Mouse (Mus musculus) midbrain, embryonic 10.5 days (tissue): ENCODE results near the gene Senp7. TPM values are rescaled to one million over a fixed set of nuclear protein-coding genes. Genes with fewer than 3 reads are reported as not detected.
"Not testable (repeated sequence)": the region's sequence is repeated elsewhere in the genome, so short reads cannot be mapped to it uniquely, and the experiment has no call there.

Experiments
- DNase-seq: peaks from one replicate; pipeline ENCODE4 v3.0.0-alpha.2; 2017; ENCODE audit warnings: low spot score
- H3K27ac ChIP-seq: fragments of 300-500 bp; sonication (generic); replicated peaks from 2 replicates; pipeline ENCODE4 v1.5.1; 2016; ENCODE audit warnings: mild to moderate bottlenecking
- H3K27me3 ChIP-seq: fragments of 300-500 bp; sonication (generic); 2 replicates; pipeline ENCODE4 v1.6.1; 2016; ENCODE audit warnings: low read depth, mild to moderate bottlenecking; ENCODE audit not compliant: poor library complexity, severe bottlenecking
- H3K36me3 ChIP-seq: fragments of 300-500 bp; sonication (generic); 2 replicates; pipeline ENCODE4 v1.6.1; 2016; ENCODE audit warnings: mild to moderate bottlenecking, moderate library complexity
- H3K4me1 ChIP-seq: fragments of 300-500 bp; sonication (generic); 2 replicates; pipeline ENCODE4 v1.6.1; 2016
- H3K4me3 ChIP-seq: fragments of 300-500 bp; sonication (generic); 2 replicates; pipeline ENCODE4 v1.5.1; 2016; ENCODE audit warnings: mild to moderate bottlenecking, moderate library complexity
- H3K9me3 ChIP-seq: fragments of 300-500 bp; sonication (generic); replicated peaks from 2 replicates; pipeline ENCODE4 v1.6.1; 2016; ENCODE audit warnings: mild to moderate bottlenecking
- WGBS: fragments of 180-500 bp; shearing (Covaris S2); methylation state at CpG from one replicate; pipeline ENCODE4 v1.1.7; 2016; 5-methylcytosine and 5-hydroxymethylcytosine counted together
- polyA plus RNA-seq: library from polyadenylated mRNA; unstranded; fragments of >200 nt; fragmentation: Nextera tagmentation; extraction: Ambion mirVana; gene quantifications from 2 replicates; pipeline ENCODE4 v1.2.1, GENCODE M21; 2016

Gene Senp7
- 32.4 and 39.6 TPM in 2 replicates for polyA plus RNA-seq

DNA sequence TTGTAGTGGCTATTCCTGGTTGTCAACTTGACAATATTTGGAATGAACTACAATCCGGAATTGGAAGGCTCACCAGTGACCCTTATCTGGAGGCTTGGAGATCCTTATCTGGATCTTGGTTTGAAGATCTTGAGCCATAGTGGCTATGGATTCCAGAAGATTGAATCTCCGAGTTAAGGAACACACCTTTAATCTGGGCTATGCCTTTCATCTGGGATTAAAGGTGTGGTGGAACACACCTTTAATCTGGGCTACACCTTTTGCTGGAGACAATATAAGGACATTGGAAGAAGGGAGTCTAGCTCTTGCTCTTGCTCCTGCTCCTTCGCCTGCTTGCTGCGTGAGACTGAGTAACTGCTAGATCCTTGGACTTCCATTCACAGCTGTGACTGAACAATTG lies at the start of gene Senp7:
Gene Senp7 (plus strand): TSS at position 301 of the 400 bp plus-strand sequence.
- H3K36me3 ChIP-seq, DNase-seq, H3K4me1 ChIP-seq, H3K27ac ChIP-seq, H3K4me3 ChIP-seq, H3K9me3 ChIP-seq, H3K27me3 ChIP-seq: not testable (repeated sequence)
- no CpG with 5 or more reads among the region's 4 CpGs for WGBS

DNA sequence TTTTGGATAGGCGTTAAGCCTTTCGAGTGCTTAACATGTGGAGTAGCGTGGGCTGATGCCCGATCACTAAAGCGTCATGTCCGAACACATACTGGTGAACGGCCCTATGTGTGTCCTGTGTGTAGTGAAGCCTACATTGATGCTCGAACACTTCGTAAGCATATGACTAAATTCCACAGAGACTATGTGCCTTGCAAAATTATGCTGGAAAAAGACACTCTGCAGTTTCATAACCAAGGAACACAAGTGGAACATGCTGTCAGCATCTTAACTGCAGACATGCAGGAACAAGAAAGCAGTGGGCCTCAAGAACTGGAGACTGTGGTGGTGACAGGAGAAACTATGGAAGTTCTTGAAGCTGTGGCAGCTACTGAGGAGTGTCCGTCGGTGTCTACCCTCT lies 41.3 kb upstream of the Senp7 start:
- peaks cover 76% of the 10 kb centered on the region for H3K36me3 ChIP-seq
- no peak overlapping the region for H3K27ac ChIP-seq
- DNase-seq = no peak

GRCm38 (mm10) chr16:56008862-56009261 lies 39.3 kb upstream of the Senp7 start:
- no peaks in the 10 kb centered on the region for H3K9me3 ChIP-seq
- no peaks in the 10 kb centered on the region for H3K27me3 ChIP-seq
- H3K4me3 ChIP-seq = no peak overlapping the region
- no peak overlapping the region for H3K27ac ChIP-seq
- no peak for DNase-seq
- H3K36me3 ChIP-seq = peaks cover 78% of the 10 kb centered on the region
- H3K4me1 ChIP-seq = no peaks in the 10 kb centered on the region
- WGBS = 96% methylated on average over 1 of the region's 1 CpGs

More for the DNA sequence above, 41.3 kb upstream of the Senp7 start:
- H3K27me3 ChIP-seq = no peaks in the 10 kb centered on the region
- no peaks in the 10 kb centered on the region for H3K4me1 ChIP-seq
- H3K9me3 ChIP-seq = no peaks in the 10 kb centered on the region
- 95% methylated on average over 11 of the region's 11 CpGs for WGBS
- H3K4me3 ChIP-seq = no peak overlapping the region

DNA sequence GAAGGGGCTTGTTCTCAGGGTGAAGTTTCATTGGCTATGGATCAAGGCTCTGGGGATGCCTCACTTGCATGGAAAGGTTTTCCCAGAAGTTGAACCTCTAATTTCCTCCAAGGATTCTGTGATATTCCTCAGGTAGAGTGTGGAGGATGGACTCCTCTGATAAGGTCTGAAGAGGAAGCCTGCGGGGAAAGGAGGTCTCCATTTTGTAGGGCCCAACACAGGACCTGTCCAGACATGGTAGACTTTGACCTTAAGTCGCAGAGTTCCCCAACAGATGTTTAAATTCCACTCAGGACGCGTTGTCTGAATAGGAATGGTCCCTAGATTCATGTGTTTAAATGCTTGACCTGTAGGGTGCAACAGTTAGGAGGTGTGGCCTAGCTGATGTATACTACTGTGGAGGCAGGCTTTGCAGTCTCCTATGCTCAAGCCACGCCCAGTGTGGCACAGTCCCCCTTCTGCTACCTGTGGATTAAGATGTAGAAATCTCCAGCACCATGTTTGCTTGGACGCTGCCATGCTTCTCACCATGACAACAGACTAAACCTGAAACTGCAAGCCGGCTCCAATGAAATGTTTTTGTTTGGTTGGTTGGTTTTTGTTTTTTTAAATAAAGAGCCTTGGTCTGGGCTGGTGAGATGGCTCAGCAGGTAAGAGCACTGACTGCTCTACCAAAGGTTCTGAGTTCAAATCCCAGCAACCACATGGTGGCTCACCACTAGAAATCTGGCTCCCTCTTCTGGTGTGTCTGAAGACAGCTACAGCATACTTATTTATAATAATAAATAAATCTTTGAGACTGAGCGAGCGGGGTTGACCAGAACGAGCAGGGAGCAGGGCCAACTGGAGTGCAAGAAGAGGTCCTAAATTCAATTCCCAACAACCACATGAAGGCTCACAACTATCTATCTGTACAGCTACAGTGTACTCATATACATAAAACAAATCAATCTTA lies 35.1 kb upstream of the Senp7 start:
- no peaks in the 10 kb centered on the region for H3K27me3 ChIP-seq
- H3K9me3 ChIP-seq = peaks cover 7% of the 10 kb centered on the region; the same call in 1 of the 2 replicates
- H3K4me1 ChIP-seq = no peaks in the 10 kb centered on the region
- 87% methylated on average over 10 of the region's 10 CpGs for WGBS
- peaks cover 67% of the 10 kb centered on the region for H3K36me3 ChIP-seq
- no peak for DNase-seq
- H3K27ac ChIP-seq = no peak overlapping the region
- no peak overlapping the region for H3K4me3 ChIP-seq

DNA sequence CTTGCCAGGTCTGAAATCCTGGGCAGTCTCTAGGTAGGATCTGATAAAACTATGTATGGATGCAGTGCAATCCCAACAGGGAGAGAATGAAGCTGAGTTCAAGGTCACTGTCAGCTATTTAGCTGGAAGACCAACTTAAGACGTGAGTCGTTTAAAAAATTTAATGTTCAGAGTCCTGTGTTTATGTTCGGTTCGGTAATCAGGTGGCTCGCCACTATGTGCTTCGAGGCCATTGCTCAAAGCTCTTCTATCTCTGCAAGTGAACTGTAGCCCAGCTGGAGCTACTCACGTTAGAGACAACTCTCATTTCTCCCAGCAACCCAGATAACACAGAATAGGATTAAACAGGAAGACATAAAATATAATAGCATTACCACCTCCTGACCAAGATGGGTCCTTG lies 34.1 kb upstream of the Senp7 start:
- Histone ChIP-seq H3K9me3 (peaks cover 7% of the 10 kb centered on the region; the same call in 1 of the 2 replicates), H3K36me3 (peaks cover 70% of the 10 kb centered on the region), H3K4me1 (no peaks in the 10 kb centered on the region), H3K27ac (no peak overlapping the region), H3K27me3 (no peaks in the 10 kb centered on the region), H3K4me3 (no peak overlapping the region)
- 88% methylated on average over 7 of the region's 7 CpGs for WGBS
- DNase-seq = no peak

- Histone ChIP-seq H3K27ac (no peak overlapping the region), H3K27me3 (no peaks in the 10 kb centered on the region), H3K4me3 (no peak overlapping the region), H3K36me3 (peaks cover 78% of the 10 kb centered on the region), H3K9me3 (peaks cover 7% of the 10 kb centered on the region; the same call in 1 of the 2 replicates), H3K4me1 (no peaks in the 10 kb centered on the region)
- 97% methylated on average over 7 of the region's 7 CpGs for WGBS
- DNase-seq = no peak
Observed at GRCm38 (mm10) chr16:56019660-56020059, 28.5 kb upstream of the Senp7 start.

DNA sequence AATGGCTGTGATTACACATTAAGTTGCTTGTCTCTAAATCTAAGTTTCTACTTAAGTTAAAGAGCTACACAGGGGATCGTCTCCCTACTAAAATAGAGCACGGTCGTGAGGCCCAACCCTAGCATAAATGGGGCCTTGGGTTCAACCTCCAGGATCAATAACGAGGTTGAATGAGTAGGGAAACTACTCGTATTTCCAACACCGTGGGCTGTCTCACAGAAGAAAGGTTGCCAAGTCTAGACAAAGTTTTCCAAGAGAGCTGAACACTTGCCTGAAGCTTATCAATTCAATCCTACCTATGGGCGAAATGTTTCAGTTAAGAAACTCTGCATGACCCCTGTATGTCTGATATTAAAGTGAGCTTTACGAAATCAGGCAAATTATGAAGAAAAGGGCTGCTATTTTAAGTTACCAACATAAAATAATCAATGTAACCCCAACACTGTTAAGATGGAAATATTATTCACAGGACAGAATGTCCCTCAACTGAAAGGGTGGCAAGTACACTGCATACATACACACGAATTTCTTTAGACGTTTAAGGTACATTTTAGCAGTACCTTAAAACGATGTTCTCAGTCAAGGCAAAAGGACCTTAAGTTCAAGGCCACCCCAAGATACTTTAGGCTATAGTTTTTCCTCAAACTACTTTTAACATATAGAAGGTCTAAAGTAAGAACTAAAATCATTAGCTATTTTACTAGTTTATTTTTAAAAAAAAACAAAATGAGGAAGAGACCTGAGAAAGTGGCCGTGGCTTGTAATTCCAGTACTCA lies 20.1 kb upstream of the Senp7 start:
- peaks cover 24% of the 10 kb centered on the region for H3K4me1 ChIP-seq
- H3K4me3 ChIP-seq = peak overlapping the region; percentile 91
- no peaks in the 10 kb centered on the region for H3K27me3 ChIP-seq
- WGBS = 63% methylated on average over 12 of the region's 12 CpGs
- DNase-seq = no peak
- peaks cover 49% of the 10 kb centered on the region for H3K36me3 ChIP-seq
- no peaks in the 10 kb centered on the region for H3K9me3 ChIP-seq
- H3K27ac ChIP-seq = peak overlapping the region; percentile 97

DNA sequence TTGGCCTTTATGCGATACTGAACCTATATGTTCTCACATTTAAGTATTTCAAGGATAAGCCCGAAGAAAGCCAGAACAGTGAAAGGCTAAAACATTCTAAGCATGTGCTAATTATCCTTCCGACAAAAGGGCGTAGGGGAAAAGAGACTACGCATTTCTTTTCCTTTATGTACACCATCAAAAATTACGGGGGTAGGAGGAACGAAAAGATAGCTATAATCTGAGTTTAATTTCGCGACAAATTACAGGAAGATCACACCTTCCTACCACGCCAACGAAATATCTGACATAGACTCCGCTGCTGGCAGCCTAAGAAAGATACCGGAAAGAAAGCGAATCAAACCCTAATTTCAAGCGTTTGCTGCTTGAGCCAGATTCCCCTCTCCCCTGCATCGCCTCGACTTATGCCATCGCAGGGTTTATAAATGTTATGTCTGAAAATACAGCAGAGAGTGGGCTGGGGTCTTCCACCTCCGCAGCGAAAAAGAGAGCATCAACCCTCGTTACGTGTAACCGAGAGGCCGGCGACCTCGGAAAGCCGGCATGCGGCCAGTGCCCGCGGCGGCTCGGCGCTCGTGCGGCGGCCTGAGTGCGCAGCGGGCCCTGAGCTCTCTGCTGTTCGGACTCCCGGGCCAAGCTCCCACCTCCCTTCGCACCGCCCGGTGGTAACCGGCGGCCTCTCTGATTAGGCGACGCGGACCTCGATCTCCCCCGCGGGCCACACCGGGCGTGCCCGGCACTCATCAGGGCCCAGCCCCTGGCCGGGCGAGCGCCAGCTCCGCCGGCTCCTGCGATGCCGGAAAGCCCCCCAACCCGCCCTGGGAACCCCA lies 19.2 kb upstream of the Senp7 start:
- Histone ChIP-seq H3K4me1 (peaks cover 24% of the 10 kb centered on the region), H3K27me3 (no peaks in the 10 kb centered on the region), H3K36me3 (peaks cover 53% of the 10 kb centered on the region), H3K27ac (peak overlapping the region; percentile 97), H3K4me3 (peak overlapping the region; percentile 91), H3K9me3 (no peaks in the 10 kb centered on the region)
- no peak for DNase-seq
- WGBS = under 1% methylated on average over 62 of the region's 62 CpGs

DNA sequence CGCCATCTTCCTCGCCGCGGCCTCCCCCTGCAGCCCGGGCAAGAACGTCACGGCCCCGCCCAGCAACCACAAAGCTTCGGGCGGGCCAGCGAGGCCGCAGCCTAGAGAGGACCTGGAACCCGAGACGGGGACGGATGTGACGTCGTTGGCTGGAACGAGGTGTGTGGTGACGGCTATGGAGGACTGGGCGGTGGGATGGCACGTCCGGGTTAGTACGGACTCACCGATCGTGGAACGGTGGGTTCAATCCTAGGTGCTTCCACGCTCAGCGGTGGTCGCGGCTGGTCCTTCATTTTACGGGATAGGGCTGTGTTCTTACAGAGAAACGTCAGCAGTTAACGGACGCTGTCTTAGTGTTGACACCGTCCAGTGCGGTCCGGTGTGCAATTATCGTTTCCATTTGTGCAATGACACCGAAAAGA lies 18.5 kb upstream of the Senp7 start, which contains the start of gene Pcnp:
Gene Pcnp (minus strand): TSS at position 79 of the 422 bp plus-strand sequence.
- Histone ChIP-seq H3K27ac (peak within 1 kb of the TSS; percentile 97), H3K27me3 (no peaks in the 10 kb centered on the region), H3K4me3 (peak within 1 kb of the TSS; percentile 91), H3K36me3 (peaks cover 55% of the 10 kb centered on the region), H3K9me3 (no peaks in the 10 kb centered on the region), H3K4me1 (peaks cover 24% of the 10 kb centered on the region)
- DNase-seq = peak; percentile 98
- under 1% methylated on average over 39 of the region's 39 CpGs for WGBS

- Histone ChIP-seq H3K36me3 (peaks cover 41% of the 10 kb centered on the region), H3K4me1 (peaks cover 29% of the 10 kb centered on the region), H3K27me3 (no peaks in the 10 kb centered on the region), H3K4me3 (no peak overlapping the region), H3K9me3 (no peaks in the 10 kb centered on the region), H3K27ac (no peak overlapping the region)
- DNase-seq = no peak
- 98% methylated on average over 6 of the region's 6 CpGs for WGBS
Observed at GRCm38 (mm10) chr16:56034566-56034965, 13.6 kb upstream of the Senp7 start.

GRCm38 (mm10) chr16:56036501-56036900 lies 11.6 kb upstream of the Senp7 start:
- DNase-seq = peak; percentile 10
- no peaks in the 10 kb centered on the region for H3K9me3 ChIP-seq
- WGBS = 67% methylated on average over 6 of the region's 6 CpGs

More at GRCm38 (mm10) chr16:56036501-56036900, 11.6 kb upstream of the Senp7 start:
- Histone ChIP-seq H3K27ac (no peak overlapping the region), H3K27me3 (no peaks in the 10 kb centered on the region), H3K36me3 (peaks cover 41% of the 10 kb centered on the region), H3K4me3 (peak overlapping the region; percentile 90), H3K4me1 (peaks cover 17% of the 10 kb centered on the region)
